Mouse (Mus musculus): ENCODE results near the gene Pnma3. TPM values are rescaled to one million over a fixed set of nuclear protein-coding genes. Genes with fewer than 3 reads are reported as not detected.

Pnma3 gene
- not detected for total RNA-seq (2023)

DNA sequence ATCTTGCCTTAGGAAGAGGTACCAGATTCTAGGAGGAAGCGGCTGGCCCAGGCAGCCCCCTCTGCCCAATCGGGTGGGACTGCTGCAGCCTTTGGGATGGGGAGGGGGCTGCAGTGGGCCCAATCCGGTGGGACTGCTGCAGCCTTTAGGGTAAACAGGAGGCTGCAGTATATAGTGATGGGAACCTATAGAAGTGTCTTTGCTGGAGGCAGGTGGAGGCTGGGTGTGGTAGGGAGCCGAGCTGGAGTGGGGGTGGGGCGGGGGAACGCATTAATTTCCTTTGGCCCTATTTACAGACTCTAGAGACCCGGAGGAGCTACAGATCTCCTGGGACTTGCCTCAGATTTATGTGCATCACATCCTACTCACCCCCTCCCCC, at the start of gene Pnma3:
Pnma3 (plus strand) TSS at position 373 of the 379 bp plus-strand sequence.

DNA sequence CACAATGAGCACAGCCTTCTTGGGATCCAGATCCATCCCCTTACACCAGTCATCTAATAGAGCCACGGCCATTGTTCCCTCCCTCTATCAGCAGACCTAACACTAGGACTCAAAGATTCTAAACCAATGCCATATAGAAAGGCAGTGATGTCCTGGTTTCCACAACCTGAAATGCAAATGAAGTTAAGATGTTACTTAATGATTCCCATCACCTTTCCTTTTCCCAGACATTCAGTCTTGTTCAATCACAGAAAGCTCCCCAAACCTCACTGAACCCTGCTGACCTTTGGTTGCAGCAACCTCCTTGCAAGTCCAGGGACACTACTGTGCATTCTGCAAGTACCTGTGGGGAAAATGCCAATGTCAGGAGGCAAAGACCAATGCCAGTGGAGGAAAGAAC, 27.6 kb upstream of the Pnma3 start, which contains the start of gene Pnma5:
Pnma5 (minus strand) TSS at position 101 of the 400 bp plus-strand sequence.

DNA sequence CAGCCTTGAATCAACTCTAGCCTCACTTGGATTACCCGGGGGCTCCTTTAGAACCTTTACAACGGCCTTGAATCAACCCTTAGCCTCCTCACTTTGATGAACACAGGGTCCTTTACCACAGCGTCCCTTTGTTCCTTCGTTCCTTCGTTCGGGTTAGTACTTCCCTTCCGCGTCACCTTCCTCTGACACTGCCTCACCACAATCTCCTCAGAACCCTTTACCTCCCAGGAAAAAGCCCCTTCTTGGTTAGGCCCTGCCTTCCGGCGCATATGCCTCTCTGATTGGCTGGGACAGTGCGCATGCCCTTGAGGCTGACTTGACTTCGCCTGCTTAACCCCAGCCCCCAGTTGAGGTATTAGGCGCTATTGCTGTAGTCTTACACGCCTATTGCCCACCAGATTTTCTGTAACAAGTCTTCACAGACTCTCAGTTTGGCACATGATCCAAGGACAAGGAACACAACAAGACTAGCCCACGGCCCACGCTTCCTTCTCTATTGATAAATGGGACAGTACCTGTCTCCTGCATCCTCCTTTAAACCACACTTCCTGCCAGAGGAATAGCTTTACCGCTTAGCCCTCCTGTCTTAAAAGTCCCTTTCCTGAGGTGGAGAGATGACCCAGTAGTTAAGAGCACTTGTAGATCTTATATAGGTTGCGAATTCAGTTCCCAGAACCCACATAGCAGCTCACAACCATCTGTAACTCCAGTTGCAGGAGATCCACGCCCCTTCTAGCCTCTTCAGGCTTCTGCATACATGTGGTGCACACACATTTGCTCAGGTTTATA, 17.9 kb downstream of the Pnma3 start, which contains the start of gene Xlr4a:
Xlr4a (minus strand) TSS at position 212 of the 789 bp plus-strand sequence.

DNA sequence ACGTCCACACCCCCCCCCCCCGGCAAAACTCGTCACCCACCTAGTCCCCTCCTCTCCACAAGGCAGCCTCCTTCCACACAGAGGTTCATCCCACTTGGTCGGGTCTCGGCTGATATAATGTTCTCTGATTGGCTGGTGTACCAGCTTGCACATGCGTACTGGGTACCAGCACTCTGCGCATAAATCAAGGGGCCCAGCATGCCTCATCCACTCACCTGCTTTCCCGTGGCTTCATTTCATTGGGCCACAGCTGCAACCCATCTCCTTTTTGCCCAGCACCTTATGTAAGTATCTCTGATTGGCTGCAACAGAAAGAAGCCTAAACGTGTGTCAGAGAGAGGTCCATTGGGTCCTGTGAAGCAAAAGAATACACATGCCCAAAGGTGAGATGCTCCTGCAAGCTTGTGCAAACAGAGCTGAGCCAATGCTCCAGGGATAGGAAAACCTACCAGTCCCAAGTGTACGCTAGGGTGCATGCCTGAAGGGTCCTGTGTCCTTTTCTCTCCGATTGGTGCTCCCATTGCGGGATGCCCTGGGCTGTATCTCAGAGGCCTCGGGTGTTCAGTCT, 32.4 kb downstream of the Pnma3 start, which contains the start of gene Xlr3a:
Xlr3a (minus strand) TSS at position 155 of the 568 bp plus-strand sequence.

DNA sequence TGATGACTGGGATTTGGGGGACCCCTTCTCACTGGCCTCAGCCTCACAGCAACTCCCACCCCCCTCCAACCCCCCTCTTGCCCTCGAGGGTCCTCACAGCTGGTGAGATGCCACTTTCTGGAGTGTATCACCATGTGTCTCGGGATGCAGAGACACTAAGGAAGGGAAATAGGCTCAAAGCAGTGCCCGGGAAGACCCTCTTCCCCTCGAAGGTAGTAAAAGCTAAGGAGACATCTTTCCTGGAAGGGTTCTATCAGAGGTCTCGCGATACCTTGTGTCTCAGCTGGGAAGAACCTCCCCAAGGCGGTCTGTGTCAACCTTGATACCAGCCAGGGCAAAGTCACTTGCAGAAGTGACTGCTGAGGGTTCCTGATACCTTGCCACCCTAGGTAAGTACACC, 52.2 kb downstream of the Pnma3 start, which contains the start of gene Gm14685:
Gm14685 (plus strand) TSS at position 301 of the 400 bp plus-strand sequence.

Other genes starting within 250 kb of the Pnma3 start
- gene Gabrq, start 239.6 kb upstream of the Pnma3 start, total RNA-seq (2023) = not detected
- gene Cetn2, start 146.4 kb upstream of the Pnma3 start, total RNA-seq (2023) = 10 to 100 TPM; 14.2 to 20.6 TPM
- gene Nsdhl, start 146.2 kb upstream of the Pnma3 start, total RNA-seq (2023) = 1 to 10 TPM; 7.0 to 8.9 TPM
- gene Zfp185, start 77.4 kb upstream of the Pnma3 start, total RNA-seq (2023) = not detected
- gene Pnma5, start 27.7 kb upstream of the Pnma3 start, total RNA-seq (2023) = under 1 TPM; 0.60 to 0.80 TPM
- 1 to 10 TPM in 1 of 2 experiments, not detected in 1; 1.4 TPM for gene Xlr4a, start 17.7 kb downstream of the Pnma3 start, total RNA-seq (2023)
- not detected for gene Xlr3a, start 32.3 kb downstream of the Pnma3 start, total RNA-seq (2023)
- under 1 TPM; 0.22 to 0.24 TPM for gene Gm14685, start 52.3 kb downstream of the Pnma3 start, total RNA-seq (2023)
- gene Xlr5b, start 84.0 kb downstream of the Pnma3 start, total RNA-seq (2023) = not detected
- under 1 TPM in 1 of 2 experiments, not detected in 1; 0.16 TPM for gene DXBay18, start 84.7 kb downstream of the Pnma3 start, total RNA-seq (2023)
- not detected for gene Spin2d, start 112.2 kb downstream of the Pnma3 start, total RNA-seq (2023)
- gene Xlr3b, start 127.4 kb downstream of the Pnma3 start, total RNA-seq (2023) = 1 to 10 TPM in 1 of 2 experiments, not detected in 1; 2.4 TPM
- gene Xlr4b, start 149.5 kb downstream of the Pnma3 start, total RNA-seq (2023) = 1 to 10 TPM; 1.3 to 3.2 TPM
- 1 to 10 TPM; 3.5 to 4.2 TPM for gene F8a, start 163.5 kb downstream of the Pnma3 start, total RNA-seq (2023)
- 1 to 10 TPM in 1 of 2 experiments, under 1 TPM in 1; 0.49 to 3.8 TPM for gene Xlr4c, start 178.3 kb downstream of the Pnma3 start, total RNA-seq (2023)
- not detected for gene Xlr3c, start 200.6 kb downstream of the Pnma3 start, total RNA-seq (2023)
- not detected for gene Xlr5a, start 228.2 kb downstream of the Pnma3 start, total RNA-seq (2023)
- not detected for gene Xlr5c, start 228.2 kb downstream of the Pnma3 start, total RNA-seq (2023)

Data from neutrophil, adult 59 days (primary cell).